ENCODE assay signal across 22 mouse cellular contexts in the genomic region with DNA sequence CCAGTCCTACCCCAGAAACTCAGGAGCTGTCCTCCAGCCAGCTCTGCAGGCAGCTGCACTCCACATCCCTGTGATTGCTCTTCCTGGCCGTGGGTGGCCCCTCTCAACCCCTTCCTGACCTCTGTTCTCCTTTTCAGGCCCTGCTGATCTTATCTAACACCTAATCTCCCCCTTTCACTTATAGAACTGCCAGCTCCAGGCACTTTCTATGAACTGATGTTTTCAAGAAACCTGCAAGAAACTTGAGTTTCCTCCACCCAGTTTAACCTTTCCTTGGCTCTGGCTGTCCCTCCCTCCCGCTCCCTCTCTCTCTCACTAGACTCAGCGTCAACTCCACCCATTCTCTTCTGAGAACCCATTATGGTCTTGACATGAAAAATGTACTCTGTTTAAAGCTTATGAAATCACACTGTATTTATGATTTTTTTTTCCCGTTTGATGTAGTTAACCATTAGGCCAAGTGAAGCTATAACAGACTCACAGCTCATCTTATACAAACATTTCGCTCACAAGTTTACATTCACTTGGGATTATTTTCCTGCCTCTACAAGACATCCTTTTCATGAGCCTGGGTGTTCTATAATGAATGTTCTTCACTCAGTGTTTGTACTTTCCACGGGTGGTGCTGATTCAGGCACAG.
DNase-seq lines count a peak whose midpoint lies in the region; ATAC-seq and TF ChIP-seq lines count a peak whose summit lies in the region.
"Had no signal": no experiment of that assay in that cellular context is flagged by ENCODE, and none has a peak within 500 bp of the region (broad histone marks: within the 10 kb centered on the region; RNA-seq: fewer than 3 reads in every experiment).

No protein-coding gene starts in this region.

- H3K27me3 ChIP-seq in intestine, embryonic 15.5 days (replicated peaks) = no peaks in the 10 kb centered on the region
- H3K27me3 ChIP-seq in intestine, postnatal 0 days (replicated peaks; ENCODE audit: control insufficient read depth, insufficient read depth, low read length) = no peaks in the 10 kb centered on the region
- H3K27me3 ChIP-seq in embryonic facial prominence, embryonic 10.5 days (replicated peaks; ENCODE audit: low read depth, poor library complexity, severe bottlenecking) = no peaks in the 10 kb centered on the region
- H3K27me3 ChIP-seq in stomach, embryonic 15.5 days (replicated peaks) = no peaks in the 10 kb centered on the region
- H3K27me3 ChIP-seq: embryonic facial prominence, embryonic 15.5 days; neural tube, embryonic 15.5 days had no signal

- H3K36me3 ChIP-seq in intestine, embryonic 15.5 days = no peaks in the 10 kb centered on the region
- no peaks in the 10 kb centered on the region for H3K36me3 ChIP-seq in intestine, postnatal 0 days (ENCODE audit: control insufficient read depth, insufficient read depth)
- H3K36me3 ChIP-seq in embryonic facial prominence, embryonic 10.5 days (replicated peaks) = no peaks in the 10 kb centered on the region
- no peaks in the 10 kb centered on the region for H3K36me3 ChIP-seq in stomach, embryonic 15.5 days
- H3K36me3 ChIP-seq: embryonic facial prominence, embryonic 15.5 days; heart, embryonic 12.5 days; neural tube, embryonic 15.5 days had no signal

- peak; percentile 73; the same call in 1 of the 2 replicates for ATAC-seq in intestine, embryonic 15.5 days
- no peak for ATAC-seq in intestine, postnatal 0 days
- ATAC-seq in stomach, embryonic 15.5 days (ENCODE audit: insufficient read depth, low FRiP score, low read depth) = peak; percentile 59
- ATAC-seq: CD4-positive, CD25-positive, alpha-beta regulatory T cell, adult 4 months; midbrain, embryonic 16.5 days had no signal

- no peak overlapping the region for H3K4me3 ChIP-seq in intestine, embryonic 15.5 days (replicated peaks)
- H3K4me3 ChIP-seq in intestine, postnatal 0 days (ENCODE audit: low read depth, low read length) = no peak overlapping the region
- H3K4me3 ChIP-seq in embryonic facial prominence, embryonic 10.5 days = no peak overlapping the region
- H3K4me3 ChIP-seq in stomach, embryonic 15.5 days (replicated peaks) = no peak overlapping the region
- H3K4me3 ChIP-seq: embryonic facial prominence, embryonic 15.5 days; gastrocnemius, adult 2 months; heart, embryonic 12.5 days; neural tube, embryonic 15.5 days had no signal

- no peak overlapping the region for H3K9ac ChIP-seq in intestine, embryonic 15.5 days
- no peak overlapping the region for H3K9ac ChIP-seq in intestine, postnatal 0 days (ENCODE audit: low read depth, low read length)
- no peak overlapping the region for H3K9ac ChIP-seq in stomach, embryonic 15.5 days
- H3K9ac ChIP-seq: embryonic facial prominence, embryonic 15.5 days; heart, embryonic 12.5 days; hindbrain, embryonic 14.5 days; neural tube, embryonic 15.5 days had no signal

- WGBS in intestine, embryonic 15.5 days = 18% methylated on average over 6 of the region's 6 CpGs
- 29% methylated on average over 6 of the region's 6 CpGs for WGBS in intestine, postnatal 0 days
- 59% methylated on average over 6 of the region's 6 CpGs for WGBS in embryonic facial prominence, embryonic 10.5 days
- 14% methylated on average over 6 of the region's 6 CpGs for WGBS in stomach, embryonic 15.5 days

- DNase-seq in NIH3T3 (ENCODE audit: low read depth) = peak; percentile 42
- peak; percentile 56 for DNase-seq in embryonic facial prominence, embryonic 10.5 days (ENCODE audit: low spot score)
- no peak for DNase-seq in adrenal gland, postnatal 25 days
- no peak for DNase-seq in frontal cortex, postnatal 25 days (ENCODE audit: low spot score in 2 of 2)
- DNase-seq: adrenal gland, postnatal 36 days; cerebellum, adult 11-12 months; cerebellum, postnatal 25 days; gastrocnemius, adult 2 months; layer of hippocampus, postnatal 36 days; left cerebral cortex, postnatal 4 days; liver; right cerebral cortex, postnatal 14 days; spleen, adult 18-20 months had no signal

- no peak for TF ChIP-seq CTCF in intestine, postnatal 0 days (IDR thresholded peaks at IDR 0.05; ENCODE audit: low read depth)

- peak overlapping the region; percentile 61 for H3K27ac ChIP-seq in intestine, embryonic 15.5 days
- no peak overlapping the region for H3K27ac ChIP-seq in intestine, postnatal 0 days (ENCODE audit: low read depth, low read length)
- H3K27ac ChIP-seq in embryonic facial prominence, embryonic 10.5 days (replicated peaks) = no peak overlapping the region
- peak overlapping the region; percentile 79 for H3K27ac ChIP-seq in stomach, embryonic 15.5 days
- H3K27ac ChIP-seq: embryonic facial prominence, embryonic 15.5 days; gastrocnemius, adult 2 months; hindbrain, embryonic 14.5 days; neural tube, embryonic 15.5 days had no signal

- peaks cover 5% of the 10 kb centered on the region; the same call in 1 of the 2 replicates for H3K4me1 ChIP-seq in intestine, embryonic 15.5 days (replicated peaks)
- H3K4me1 ChIP-seq in intestine, postnatal 0 days (replicated peaks; ENCODE audit: control insufficient read depth, insufficient read depth, low read length) = no peaks in the 10 kb centered on the region
- H3K4me1 ChIP-seq in embryonic facial prominence, embryonic 10.5 days = peaks cover 15% of the 10 kb centered on the region
- H3K4me1 ChIP-seq in stomach, embryonic 15.5 days = peaks cover 8% of the 10 kb centered on the region
- H3K4me1 ChIP-seq: neural tube, embryonic 15.5 days had no signal

- no peaks in the 10 kb centered on the region for H3K9me3 ChIP-seq in intestine, embryonic 15.5 days
- H3K9me3 ChIP-seq in intestine, postnatal 0 days (ENCODE audit: control insufficient read depth) = no peaks in the 10 kb centered on the region
- H3K9me3 ChIP-seq in embryonic facial prominence, embryonic 10.5 days = no peaks in the 10 kb centered on the region
- H3K9me3 ChIP-seq in stomach, embryonic 15.5 days = no peaks in the 10 kb centered on the region
- H3K9me3 ChIP-seq: embryonic facial prominence, embryonic 15.5 days; neural tube, embryonic 15.5 days had no signal

- H3K4me2 ChIP-seq in intestine, embryonic 15.5 days (replicated peaks) = no peak overlapping the region
- H3K4me2 ChIP-seq in intestine, postnatal 0 days (replicated peaks; ENCODE audit: low read depth) = no peak overlapping the region
- H3K4me2 ChIP-seq in stomach, embryonic 15.5 days = no peak overlapping the region
- H3K4me2 ChIP-seq: embryonic facial prominence, embryonic 15.5 days; heart, embryonic 12.5 days; hindbrain, embryonic 14.5 days; neural tube, embryonic 15.5 days had no signal

Comparison
In these comparisons a context has a peak if more than half of its experiments do, and no peak if none do; other contexts are left out.
1. H3K27ac ChIP-seq: peak in intestine, embryonic 15.5 days (single experiment) and stomach, embryonic 15.5 days (single experiment); none in intestine, postnatal 0 days (single experiment) and embryonic facial prominence, embryonic 10.5 days (single experiment).
2. DNase-seq: peak in NIH3T3 (single experiment) and embryonic facial prominence, embryonic 10.5 days (single experiment); none in adrenal gland, postnatal 25 days (single experiment) and frontal cortex, postnatal 25 days (0 of 2).